Mouse (Mus musculus) hindbrain, embryonic 14.5 days (tissue): ENCODE results near the gene Zbtb40. TPM values are rescaled to one million over a fixed set of nuclear protein-coding genes. Genes with fewer than 3 reads are reported as not detected.

Source experiments
- ATAC-seq: fragments of 200-750 bp; cut with Nextera tagmentation; 2 replicates; pipeline ENCODE4 v1.8.0; 2017; ENCODE audit warnings: moderate number of reproducible peaks, mild to moderate bottlenecking, moderate TSS enrichment, moderate library complexity; ENCODE audit not compliant: low FRiP score
- DNase-seq: peaks from one replicate; pipeline ENCODE4 v3.0.0-alpha.2; 2015; ENCODE audit warnings: low spot score
- H3K27ac ChIP-seq: fragments of 300-500 bp; sonication (generic); 2 replicates; pipeline ENCODE4 v1.5.1; 2014; ENCODE audit warnings: mild to moderate bottlenecking, moderate library complexity
- H3K27me3 ChIP-seq: fragments of 300-500 bp; sonication (generic); 2 replicates; pipeline ENCODE4 v1.6.1; 2014; ENCODE audit warnings: mild to moderate bottlenecking, low read length, mixed read lengths; ENCODE audit not compliant: control insufficient read depth, insufficient read depth
- H3K36me3 ChIP-seq: fragments of 300-500 bp; sonication (generic); replicated peaks from 2 replicates; pipeline ENCODE4 v1.6.1; 2014; ENCODE audit not compliant: control insufficient read depth, insufficient read depth
- H3K4me1 ChIP-seq: fragments of 300-500 bp; sonication (generic); replicated peaks from 2 replicates; pipeline ENCODE4 v1.6.1; 2014; ENCODE audit warnings: antibody characterized with exemption, low read length, mixed read lengths; ENCODE audit not compliant: control insufficient read depth, insufficient read depth
- H3K4me2 ChIP-seq: fragments of 300-500 bp; sonication (generic); replicated peaks from 2 replicates; pipeline ENCODE4 v1.6.1; 2014; ENCODE audit warnings: mild to moderate bottlenecking, moderate library complexity
- H3K4me3 ChIP-seq: fragments of 300-500 bp; sonication (generic); replicated peaks from 2 replicates; pipeline ENCODE4 v1.5.1; 2014; ENCODE audit warnings: mild to moderate bottlenecking, low read length
- H3K9ac ChIP-seq: fragments of 300-500 bp; sonication (generic); 2 replicates; pipeline ENCODE4 v1.6.1; 2014
- H3K9me3 ChIP-seq: fragments of 300-500 bp; sonication (generic); 2 replicates; pipeline ENCODE4 v1.6.1; 2016; ENCODE audit warnings: low read length; ENCODE audit not compliant: control insufficient read depth
- WGBS: fragments of 180-500 bp; shearing (Covaris S2); extraction: QIAGEN DNeasy Blood & Tissue Kit; methylation state at CpG from one replicate; pipeline ENCODE4 v1.1.7; 2014; 5-methylcytosine and 5-hydroxymethylcytosine counted together
- polyA plus RNA-seq: library from polyadenylated mRNA; unstranded; fragments of >200 nt; fragmentation: Nextera tagmentation; extraction: Ambion mirVana; gene quantifications from 2 replicates; pipeline ENCODE4 v1.2.1, GENCODE M21; 2014

Zbtb40 gene
- polyA plus RNA-seq, 1 experiment from 2014 or later = 4.5 TPM

GRCm38 (mm10) chr4:137041161-137041621 is 7.4 kb downstream of the Zbtb40 start:
- no peak overlapping the region for H3K4me2 ChIP-seq
- no peaks in the 10 kb centered on the region for H3K9me3 ChIP-seq
- no peak overlapping the region; the same call in 1 of the 2 replicates for H3K27ac ChIP-seq
- H3K27me3 ChIP-seq = no peaks in the 10 kb centered on the region
- no peak overlapping the region; the same call in 1 of the 2 replicates for H3K9ac ChIP-seq
- H3K4me1 ChIP-seq = peaks cover 39% of the 10 kb centered on the region
- no peaks in the 10 kb centered on the region for H3K36me3 ChIP-seq
- WGBS = 60% methylated on average over 10 of the region's 10 CpGs
- ATAC-seq = no peak
- no peak overlapping the region for H3K4me3 ChIP-seq
- no peak for DNase-seq

DNA sequence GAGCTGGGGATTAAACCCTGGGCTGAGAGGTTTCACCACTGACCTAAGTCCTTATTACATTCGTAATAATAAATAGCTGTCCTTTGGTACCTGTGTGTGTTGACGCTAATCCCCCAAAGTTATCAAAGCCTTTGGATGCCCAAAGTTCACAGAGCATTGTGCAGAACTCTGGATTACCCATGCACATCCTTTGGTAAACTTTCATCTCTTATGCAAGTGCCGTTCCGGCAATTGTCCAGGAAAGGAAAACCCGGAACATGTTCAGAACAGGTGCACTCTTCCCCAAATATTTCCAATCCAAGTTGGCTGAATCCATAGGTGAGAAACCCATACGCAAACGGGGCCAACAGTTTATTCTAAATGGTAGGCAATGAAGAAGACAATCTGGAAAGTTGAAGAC is 9.2 kb downstream of the Zbtb40 start:
- Histone ChIP-seq H3K9ac (no peak overlapping the region), H3K4me2 (no peak overlapping the region), H3K36me3 (no peaks in the 10 kb centered on the region), H3K4me3 (no peak overlapping the region), H3K27ac (no peak overlapping the region), H3K9me3 (no peaks in the 10 kb centered on the region), H3K27me3 (no peaks in the 10 kb centered on the region), H3K4me1 (peaks cover 42% of the 10 kb centered on the region)
- WGBS = 94% methylated on average over 7 of the region's 7 CpGs
- DNase-seq (no peak), ATAC-seq (no peak)

DNA sequence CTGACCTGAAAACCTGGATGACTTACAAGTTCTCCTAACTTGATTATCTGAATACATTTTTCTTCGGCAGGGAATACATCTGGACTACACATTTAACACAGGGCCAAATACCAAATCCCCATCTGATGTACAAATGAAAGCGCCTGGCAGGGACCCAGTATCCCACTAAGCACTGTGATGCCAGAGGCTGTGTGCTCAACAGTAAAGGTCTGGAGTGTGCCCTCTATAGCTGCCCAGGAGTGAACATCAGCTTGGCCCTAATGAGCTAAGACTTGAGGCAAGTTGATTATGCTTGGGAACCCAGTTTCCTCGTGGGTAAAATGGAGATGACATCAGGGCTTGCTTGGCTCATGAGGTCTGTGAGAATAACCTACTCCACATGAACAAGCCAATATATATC is 10.1 kb downstream of the Zbtb40 start:
- WGBS = 71% methylated on average over 3 of the region's 3 CpGs
- Histone ChIP-seq H3K36me3 (no peaks in the 10 kb centered on the region), H3K27ac (0 out of 2 replicates have a peak overlapping the region, but pooled peaks have one; percentile 11), H3K4me3 (no peak overlapping the region), H3K9ac (no peak overlapping the region), H3K27me3 (no peaks in the 10 kb centered on the region), H3K9me3 (no peaks in the 10 kb centered on the region), H3K4me1 (peaks cover 32% of the 10 kb centered on the region), H3K4me2 (no peak overlapping the region)
- ATAC-seq = no peak
- no peak for DNase-seq

DNA sequence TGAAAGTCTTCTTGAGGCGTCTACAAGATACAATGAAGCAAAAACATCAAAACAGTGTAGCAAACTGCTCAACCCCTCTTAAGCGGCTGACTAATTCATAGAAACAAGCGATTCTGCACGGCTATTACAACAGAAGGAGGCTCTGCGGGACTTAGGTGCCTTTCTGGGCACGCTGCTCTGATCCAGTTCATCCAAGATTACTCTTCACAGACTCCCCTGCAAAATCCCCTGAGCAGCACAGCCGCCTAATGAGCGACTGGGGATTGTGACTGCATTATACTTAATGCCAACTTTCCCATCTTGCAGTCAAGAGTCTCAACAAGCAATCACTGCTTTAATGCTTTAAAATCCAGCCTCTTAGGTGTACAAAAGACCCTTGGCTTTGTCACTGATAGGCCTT is 10.5 kb downstream of the Zbtb40 start:
- ATAC-seq = no peak

GRCm38 (mm10) chr4:137033115-137033887 is 15.3 kb downstream of the Zbtb40 start:
- Histone ChIP-seq H3K9me3 (no peaks in the 10 kb centered on the region), H3K4me3 (no peak overlapping the region), H3K27me3 (no peaks in the 10 kb centered on the region), H3K36me3 (no peaks in the 10 kb centered on the region), H3K9ac (no peak overlapping the region), H3K4me1 (peaks cover 11% of the 10 kb centered on the region), H3K4me2 (no peak overlapping the region), H3K27ac (no peak overlapping the region)
- 53% methylated on average over 7 of the region's 7 CpGs for WGBS
- DNase-seq (no peak), ATAC-seq (no peak)

More for the DNA sequence above, 10.5 kb downstream of the Zbtb40 start:
- no peaks in the 10 kb centered on the region for H3K9me3 ChIP-seq
- H3K9ac ChIP-seq = no peak overlapping the region
- no peak overlapping the region for H3K4me3 ChIP-seq
- WGBS = 37% methylated on average over 8 of the region's 8 CpGs
- no peaks in the 10 kb centered on the region for H3K36me3 ChIP-seq
- peak; percentile 38 for DNase-seq
- H3K27me3 ChIP-seq = no peaks in the 10 kb centered on the region
- H3K27ac ChIP-seq = 0 out of 2 replicates have a peak overlapping the region, but pooled peaks have one; percentile 11
- no peak overlapping the region for H3K4me2 ChIP-seq
- peaks cover 29% of the 10 kb centered on the region for H3K4me1 ChIP-seq

DNA sequence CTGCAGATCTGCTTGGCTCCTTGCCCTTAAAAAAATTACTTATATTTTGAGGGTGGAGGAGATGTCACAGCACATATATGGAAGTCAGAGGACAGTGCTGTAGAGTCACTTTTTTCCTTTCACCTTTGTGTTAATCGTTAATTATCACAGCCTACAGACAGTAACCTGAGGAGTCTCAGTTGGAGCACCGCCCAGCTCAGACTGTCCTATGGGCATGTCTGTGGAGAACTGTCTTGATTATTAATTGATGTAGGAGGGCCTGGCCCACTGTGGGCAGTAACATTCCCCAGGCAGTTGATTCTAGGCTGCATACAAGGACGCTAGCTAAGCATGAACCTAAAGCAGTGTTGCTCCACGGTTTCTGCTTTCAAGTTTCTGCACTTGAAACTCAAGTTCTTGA is 16.1 kb downstream of the Zbtb40 start:
- Histone ChIP-seq H3K4me3 (no peak overlapping the region), H3K4me2 (no peak overlapping the region), H3K36me3 (no peaks in the 10 kb centered on the region), H3K9me3 (no peaks in the 10 kb centered on the region), H3K4me1 (peaks cover 6% of the 10 kb centered on the region), H3K9ac (no peak overlapping the region), H3K27ac (no peak overlapping the region), H3K27me3 (no peaks in the 10 kb centered on the region)
- WGBS = 93% methylated on average over 4 of the region's 4 CpGs
- ATAC-seq (no peak), DNase-seq (no peak)

- H3K4me1 ChIP-seq = peaks cover 6% of the 10 kb centered on the region
- no peak for DNase-seq
- H3K27ac ChIP-seq = no peak overlapping the region
Measured at GRCm38 (mm10) chr4:137031319-137031718, 17.3 kb downstream of the Zbtb40 start.

GRCm38 (mm10) chr4:137029348-137029747 is 19.3 kb downstream of the Zbtb40 start:
- H3K9ac ChIP-seq = no peak overlapping the region
- H3K27me3 ChIP-seq = no peaks in the 10 kb centered on the region
- no peaks in the 10 kb centered on the region for H3K36me3 ChIP-seq
- H3K9me3 ChIP-seq = no peaks in the 10 kb centered on the region
- 71% methylated on average over 8 of the region's 8 CpGs for WGBS
- DNase-seq (no peak), ATAC-seq (no peak)
- no peak overlapping the region for H3K4me2 ChIP-seq
- H3K27ac ChIP-seq = no peak overlapping the region
- H3K4me1 ChIP-seq = no peaks in the 10 kb centered on the region
- no peak overlapping the region for H3K4me3 ChIP-seq

More at GRCm38 (mm10) chr4:137031319-137031718, 17.3 kb downstream of the Zbtb40 start:
- ATAC-seq = no peak
- WGBS = 87% methylated on average over 7 of the region's 7 CpGs
- Histone ChIP-seq H3K4me2 (no peak overlapping the region), H3K27me3 (no peaks in the 10 kb centered on the region), H3K4me3 (no peak overlapping the region), H3K36me3 (no peaks in the 10 kb centered on the region), H3K9ac (no peak overlapping the region), H3K9me3 (no peaks in the 10 kb centered on the region)

DNA sequence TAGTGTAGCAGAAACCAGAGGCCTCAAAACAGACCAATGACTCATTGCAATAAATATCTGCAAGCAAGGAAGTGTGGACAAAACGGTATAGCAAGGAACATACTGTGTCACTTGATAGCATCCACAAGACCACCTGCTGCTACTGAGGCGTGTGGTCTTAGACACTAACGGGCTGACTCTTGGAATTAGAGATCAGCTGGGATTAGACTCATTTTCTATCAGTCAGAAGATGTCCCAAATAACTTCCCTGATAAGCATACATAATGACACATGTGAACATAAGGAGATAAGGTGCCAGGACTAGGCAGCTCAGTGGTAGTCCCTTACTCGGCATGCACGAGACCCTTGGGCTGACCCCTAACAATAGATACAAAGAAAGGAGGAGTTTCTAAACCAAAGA is 21.6 kb downstream of the Zbtb40 start:
- ATAC-seq (no peak), DNase-seq (no peak)
- H3K27me3 ChIP-seq = no peaks in the 10 kb centered on the region
- H3K4me3 ChIP-seq = no peak overlapping the region
- no peaks in the 10 kb centered on the region for H3K36me3 ChIP-seq
- no peak overlapping the region for H3K9ac ChIP-seq
- no peak overlapping the region for H3K4me2 ChIP-seq
- H3K4me1 ChIP-seq = no peaks in the 10 kb centered on the region
- H3K9me3 ChIP-seq = no peaks in the 10 kb centered on the region
- H3K27ac ChIP-seq = no peak overlapping the region
- 63% methylated on average over 5 of the region's 5 CpGs for WGBS
